Mouse (Mus musculus): Measurements from ENCODE around the gene Nlgn1. TPM values are rescaled to one million over a fixed set of nuclear protein-coding genes. Genes with fewer than 3 reads are reported as not detected.

Nlgn1 gene
- 0.04 TPM in 1 of 2 replicates, not detected in the other for total RNA-seq (2012; rRNA removed)

GRCm38 (mm10) chr3:26332400-26333238 lies at the start of gene Nlgn1:
TSS of gene Nlgn1 (minus strand) at chr3:26332460.
- no peaks in the 10 kb centered on the region for H3K4me1 ChIP-seq (ENCODE audit: control insufficient read depth in 2 of 2, insufficient read depth in 2 of 2, low read length in 2 of 2, poor library complexity in 1 of 2)
- no peak for DNase-seq (ENCODE audit: low read depth, low spot score)
- no peak within 1 kb of the TSS for H3K27ac ChIP-seq (ENCODE audit: insufficient read depth, low read depth, low read length, poor library complexity, severe bottlenecking)
- TF ChIP-seq ZNF384 (IDR thresholded peaks at IDR 0.05; ENCODE audit: low read depth, low read length) (no peak), MAFK (IDR thresholded peaks at IDR 0.05; ENCODE audit: insufficient read depth, low read depth, low read length) (no peak), ZC3H11A (IDR thresholded peaks at IDR 0.05; ENCODE audit: borderline replicate concordance, low read depth, low read length) (no peak), CHD2 (IDR thresholded peaks at IDR 0.05; ENCODE audit: low read depth, low read length) (no peak), HCFC1 (IDR thresholded peaks at IDR 0.05; ENCODE audit: borderline replicate concordance, insufficient read depth, low read length) (no peak)
- no peaks in the 10 kb centered on the region for H3K9me3 ChIP-seq (ENCODE audit: control insufficient read depth, insufficient read depth, low read depth, low read length)
- in situ Hi-C loops (cut with MboI; ENCODE audit: low sequenced_read_pairs in 2 of 2, unreplicated experiment in 2 of 2), result no loop called here
- no peaks in the 10 kb centered on the region for H3K36me3 ChIP-seq (ENCODE audit: control insufficient read depth, insufficient read depth, low read length, poor library complexity, severe bottlenecking)
- peak within 1 kb of the TSS; percentile 55; the same call in 1 of the 2 replicates for H3K9ac ChIP-seq (ENCODE audit: insufficient read depth, low read depth, low read length, poor library complexity, severe bottlenecking)
- H3K4me3 ChIP-seq (ENCODE audit: insufficient read depth in 1 of 2, low read depth in 1 of 2, low read length in 2 of 2, poor library complexity in 1 of 2, severe bottlenecking in 1 of 2), result peak within 1 kb of the TSS; percentile 63 to 70

DNA sequence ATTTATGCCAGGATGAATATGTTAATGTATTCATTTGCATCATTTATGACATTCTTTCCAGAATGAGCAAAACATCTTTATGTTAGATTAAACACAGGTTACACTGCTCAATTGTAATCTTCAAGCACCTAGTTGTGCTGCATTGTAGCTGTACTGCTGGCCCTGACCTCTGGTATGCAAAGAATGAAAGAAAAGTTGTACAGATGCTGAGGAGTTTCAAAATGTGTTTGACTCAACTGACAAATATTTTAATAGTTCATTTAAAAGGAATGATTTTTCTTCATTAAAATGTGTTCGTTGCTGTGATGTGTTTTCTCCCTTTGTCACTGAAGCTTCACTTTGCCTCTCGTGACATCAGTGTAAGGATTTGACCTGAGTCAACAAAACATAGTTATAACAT lies 46.0 kb upstream of the Nlgn1 start:
- Histone ChIP-seq H3K4me3 (ENCODE audit: insufficient read depth in 1 of 2, low read depth in 1 of 2, low read length in 2 of 2, poor library complexity in 1 of 2, severe bottlenecking in 1 of 2) (no peak overlapping the region), H3K36me3 (ENCODE audit: control insufficient read depth, insufficient read depth, low read length, poor library complexity, severe bottlenecking) (no peaks in the 10 kb centered on the region), H3K9ac (ENCODE audit: insufficient read depth, low read depth, low read length, poor library complexity, severe bottlenecking) (no peak overlapping the region), H3K27ac (ENCODE audit: insufficient read depth, low read depth, low read length, poor library complexity, severe bottlenecking) (no peak overlapping the region), H3K4me1 (ENCODE audit: control insufficient read depth in 2 of 2, insufficient read depth in 2 of 2, low read length in 2 of 2, poor library complexity in 1 of 2) (no peaks in the 10 kb centered on the region), H3K9me3 (ENCODE audit: control insufficient read depth, insufficient read depth, low read depth, low read length) (no peaks in the 10 kb centered on the region)
- no peak for TF ChIP-seq MAFK (IDR thresholded peaks at IDR 0.05; ENCODE audit: insufficient read depth, low read depth, low read length)
- TF ChIP-seq ZC3H11A (IDR thresholded peaks at IDR 0.05; ENCODE audit: borderline replicate concordance, low read depth, low read length), result no peak
- TF ChIP-seq ZNF384 (IDR thresholded peaks at IDR 0.05; ENCODE audit: low read depth, low read length), result no peak
- TF ChIP-seq HCFC1 (IDR thresholded peaks at IDR 0.05; ENCODE audit: borderline replicate concordance, insufficient read depth, low read length), result no peak
- TF ChIP-seq CHD2 (IDR thresholded peaks at IDR 0.05; ENCODE audit: low read depth, low read length), result no peak
- no peak for DNase-seq (ENCODE audit: low read depth, low spot score)
- in situ Hi-C loops (cut with MboI; ENCODE audit: low sequenced_read_pairs in 2 of 2, unreplicated experiment in 2 of 2), result no loop called here

DNA sequence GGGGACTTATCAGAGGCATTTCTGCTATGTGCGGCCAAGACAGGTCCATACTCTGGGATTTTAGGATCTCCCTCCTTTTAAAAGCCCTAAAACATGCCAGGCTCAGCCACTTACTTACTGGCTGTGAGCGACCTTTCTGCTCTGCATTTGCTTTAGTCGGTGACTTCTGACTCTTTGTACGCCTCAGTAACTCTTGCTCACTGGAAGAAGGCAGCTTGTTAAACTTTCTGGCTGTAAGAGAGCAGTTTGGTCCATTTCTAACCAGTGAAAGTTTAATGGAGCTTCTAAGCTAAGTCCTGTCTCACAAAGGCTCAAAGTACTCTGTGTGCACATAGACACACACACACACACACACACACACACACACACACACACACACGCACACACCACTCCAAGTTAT lies 22.8 kb upstream of the Nlgn1 start:
- Histone ChIP-seq H3K36me3 (ENCODE audit: control insufficient read depth, insufficient read depth, low read length, poor library complexity, severe bottlenecking) (no peaks in the 10 kb centered on the region), H3K9ac (ENCODE audit: insufficient read depth, low read depth, low read length, poor library complexity, severe bottlenecking) (no peak overlapping the region), H3K9me3 (ENCODE audit: control insufficient read depth, insufficient read depth, low read depth, low read length) (no peaks in the 10 kb centered on the region), H3K27ac (ENCODE audit: insufficient read depth, low read depth, low read length, poor library complexity, severe bottlenecking) (no peak overlapping the region), H3K4me3 (ENCODE audit: insufficient read depth in 1 of 2, low read depth in 1 of 2, low read length in 2 of 2, poor library complexity in 1 of 2, severe bottlenecking in 1 of 2) (no peak overlapping the region), H3K4me1 (ENCODE audit: control insufficient read depth in 2 of 2, insufficient read depth in 2 of 2, low read length in 2 of 2, poor library complexity in 1 of 2) (no peaks in the 10 kb centered on the region)
- DNase-seq (ENCODE audit: low read depth, low spot score), result no peak
- TF ChIP-seq ZC3H11A (IDR thresholded peaks at IDR 0.05; ENCODE audit: borderline replicate concordance, low read depth, low read length), result no peak
- TF ChIP-seq MAFK (IDR thresholded peaks at IDR 0.05; ENCODE audit: insufficient read depth, low read depth, low read length), result no peak
- no peak for TF ChIP-seq CHD2 (IDR thresholded peaks at IDR 0.05; ENCODE audit: low read depth, low read length)
- no peak for TF ChIP-seq ZNF384 (IDR thresholded peaks at IDR 0.05; ENCODE audit: low read depth, low read length)
- TF ChIP-seq HCFC1 (IDR thresholded peaks at IDR 0.05; ENCODE audit: borderline replicate concordance, insufficient read depth, low read length), result no peak
- in situ Hi-C loops (cut with MboI; ENCODE audit: low sequenced_read_pairs in 2 of 2, unreplicated experiment in 2 of 2), result no loop called here

DNA sequence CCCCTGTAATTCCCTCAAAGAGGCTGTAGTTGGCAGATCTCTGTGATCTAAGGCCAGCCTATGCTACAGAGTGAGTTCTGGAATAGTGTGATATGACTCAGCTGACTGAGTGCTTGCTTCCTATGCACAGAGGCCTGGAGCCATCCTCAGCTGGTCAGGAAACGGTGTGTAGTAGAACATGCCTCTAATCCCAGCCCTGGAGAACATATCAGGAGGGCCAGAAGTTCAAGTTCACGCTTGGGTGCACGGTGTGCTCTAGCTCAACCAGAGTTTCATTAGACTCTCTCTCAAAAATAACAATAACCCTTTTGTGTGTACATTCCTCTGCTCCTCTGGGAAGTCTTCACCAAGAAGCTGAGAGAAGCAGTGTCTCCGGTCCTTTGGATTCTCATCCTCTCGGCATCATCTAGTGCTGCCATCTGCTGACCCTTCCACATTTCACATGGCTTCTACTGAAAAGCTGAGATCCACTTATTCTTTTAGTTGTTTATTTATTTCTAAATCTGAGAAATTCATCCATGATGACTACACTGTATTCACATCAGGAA lies 22.3 kb upstream of the Nlgn1 start:
- DNase-seq (ENCODE audit: low read depth, low spot score), result no peak
- no peak for TF ChIP-seq MAFK (IDR thresholded peaks at IDR 0.05; ENCODE audit: insufficient read depth, low read depth, low read length)
- TF ChIP-seq ZNF384 (IDR thresholded peaks at IDR 0.05; ENCODE audit: low read depth, low read length), result no peak
- no peak for TF ChIP-seq HCFC1 (IDR thresholded peaks at IDR 0.05; ENCODE audit: borderline replicate concordance, insufficient read depth, low read length)
- no peak for TF ChIP-seq ZC3H11A (IDR thresholded peaks at IDR 0.05; ENCODE audit: borderline replicate concordance, low read depth, low read length)
- no peak for TF ChIP-seq CHD2 (IDR thresholded peaks at IDR 0.05; ENCODE audit: low read depth, low read length)
- Histone ChIP-seq H3K4me1 (ENCODE audit: control insufficient read depth in 2 of 2, insufficient read depth in 2 of 2, low read length in 2 of 2, poor library complexity in 1 of 2) (no peaks in the 10 kb centered on the region), H3K36me3 (ENCODE audit: control insufficient read depth, insufficient read depth, low read length, poor library complexity, severe bottlenecking) (no peaks in the 10 kb centered on the region), H3K27ac (ENCODE audit: insufficient read depth, low read depth, low read length, poor library complexity, severe bottlenecking) (no peak overlapping the region), H3K9ac (ENCODE audit: insufficient read depth, low read depth, low read length, poor library complexity, severe bottlenecking) (no peak overlapping the region), H3K4me3 (ENCODE audit: insufficient read depth in 1 of 2, low read depth in 1 of 2, low read length in 2 of 2, poor library complexity in 1 of 2, severe bottlenecking in 1 of 2) (no peak overlapping the region), H3K9me3 (ENCODE audit: control insufficient read depth, insufficient read depth, low read depth, low read length) (no peaks in the 10 kb centered on the region)
- in situ Hi-C loops (cut with MboI; ENCODE audit: low sequenced_read_pairs in 2 of 2, unreplicated experiment in 2 of 2), result no loop called here
